Mouse (Mus musculus): ENCODE measurements around the gene Cfap206. TPM values are rescaled to one million over a fixed set of nuclear protein-coding genes. Genes with fewer than 3 reads are reported as not detected.

Cfap206 gene
- polyA plus RNA-seq, 1 experiment from 2014 or later = 0.12 TPM

- no peaks in the 10 kb centered on the region for H3K27me3 ChIP-seq
- ChIA-PET POLR2A (no interaction called here), CTCF (no interaction called here)
- in situ Hi-C loops (cut with MboI; ENCODE audit: low pct_unique_long_range_greater_than_20kb) = no loop called here
- TF ChIP-seq CTCF (IDR thresholded peaks at IDR 0.05) = no peak
- DNase-seq (ENCODE audit: low read depth, low spot score) (no peak), ATAC-seq (no peak)
Measured at GRCm38 (mm10) chr4:34720127-34720895, 9.7 kb downstream of the Cfap206 start.

- DNase-seq (ENCODE audit: low read depth, low spot score) = no peak
- ChIA-PET POLR2A (no interaction called here), CTCF (no interaction called here)
- ATAC-seq = no peak
- TF ChIP-seq CTCF (IDR thresholded peaks at IDR 0.05) = no peak
- H3K27me3 ChIP-seq = no peaks in the 10 kb centered on the region
- in situ Hi-C loops (cut with MboI; ENCODE audit: low pct_unique_long_range_greater_than_20kb) = no loop called here
Measured at GRCm38 (mm10) chr4:34719421-34719820, 10.6 kb downstream of the Cfap206 start.

- DNase-seq (ENCODE audit: low read depth, low spot score) (no peak), ATAC-seq (no peak)
- no peaks in the 10 kb centered on the region for H3K27me3 ChIP-seq
- CTCF ChIA-PET = no interaction called here
- in situ Hi-C loops (cut with MboI; ENCODE audit: low pct_unique_long_range_greater_than_20kb) = no loop called here
- POLR2A ChIA-PET = no interaction called here
- no peak for TF ChIP-seq CTCF (IDR thresholded peaks at IDR 0.05)
Measured at GRCm38 (mm10) chr4:34715062-34715461, 14.9 kb downstream of the Cfap206 start.

- no peak for TF ChIP-seq CTCF (IDR thresholded peaks at IDR 0.05)
- POLR2A ChIA-PET = no interaction called here
- CTCF ChIA-PET = interaction anchor here (1.1 kb wide), 1 partner anchor 9 kb away, joined by 3 read pairs; no protein-coding TSS in a partner anchor
- peaks cover 4% of the 10 kb centered on the region for H3K27me3 ChIP-seq
- in situ Hi-C loops (cut with MboI; ENCODE audit: low pct_unique_long_range_greater_than_20kb) = no loop called here
- ATAC-seq = no peak
- no peak for DNase-seq (ENCODE audit: low read depth, low spot score)
Measured at GRCm38 (mm10) chr4:34708127-34708526, 21.9 kb downstream of the Cfap206 start.

- no peak for ATAC-seq
- POLR2A ChIA-PET = no interaction called here
- H3K27me3 ChIP-seq = peaks cover 4% of the 10 kb centered on the region
- in situ Hi-C loops (cut with MboI; ENCODE audit: low pct_unique_long_range_greater_than_20kb) = no loop called here
- TF ChIP-seq CTCF (IDR thresholded peaks at IDR 0.05) = no peak
- no peak for DNase-seq (ENCODE audit: low read depth, low spot score)
- CTCF ChIA-PET = interaction anchor here (1.1 kb wide), 1 partner anchor 8 kb away, joined by 3 read pairs; no protein-coding TSS in a partner anchor
Measured at GRCm38 (mm10) chr4:34707248-34707647, 22.8 kb downstream of the Cfap206 start.

- POLR2A ChIA-PET = interaction anchor here (0.6 kb wide), 1 partner anchor 31 kb away, joined by 3 read pairs; no protein-coding TSS in a partner anchor
- TF ChIP-seq CTCF (IDR thresholded peaks at IDR 0.05) = no peak
- ATAC-seq = no peak
- no peak for DNase-seq (ENCODE audit: low read depth, low spot score)
- peaks cover 4% of the 10 kb centered on the region for H3K27me3 ChIP-seq
- in situ Hi-C loops (cut with MboI; ENCODE audit: low pct_unique_long_range_greater_than_20kb) = no loop called here
- CTCF ChIA-PET = no interaction called here
Measured at GRCm38 (mm10) chr4:34703029-34703428, 27.0 kb downstream of the Cfap206 start.

- H3K27me3 ChIP-seq = peaks cover 4% of the 10 kb centered on the region
- TF ChIP-seq CTCF (IDR thresholded peaks at IDR 0.05) = no peak
- in situ Hi-C loops (cut with MboI; ENCODE audit: low pct_unique_long_range_greater_than_20kb) = no loop called here
- POLR2A ChIA-PET = no interaction called here
- ATAC-seq (no peak), DNase-seq (ENCODE audit: low read depth, low spot score) (no peak)
- CTCF ChIA-PET = no interaction called here
Measured at GRCm38 (mm10) chr4:34702231-34702630, 27.8 kb downstream of the Cfap206 start.

- peaks cover 4% of the 10 kb centered on the region for H3K27me3 ChIP-seq
- POLR2A ChIA-PET = no interaction called here
- in situ Hi-C loops (cut with MboI; ENCODE audit: low pct_unique_long_range_greater_than_20kb) = no loop called here
- CTCF ChIA-PET = interaction anchor here (0.7 kb wide), 1 partner anchor 623 kb away, joined by 3 read pairs; no protein-coding TSS in a partner anchor
- DNase-seq (ENCODE audit: low read depth, low spot score) (no peak), ATAC-seq (no peak)
- peak; percentile 11 for TF ChIP-seq CTCF (IDR thresholded peaks at IDR 0.05)
Measured at GRCm38 (mm10) chr4:34701528-34701927, 28.5 kb downstream of the Cfap206 start.

- no peak for TF ChIP-seq CTCF (IDR thresholded peaks at IDR 0.05)
- no peak for DNase-seq (ENCODE audit: low read depth, low spot score)
- H3K27me3 ChIP-seq = peaks cover 3% of the 10 kb centered on the region
- CTCF ChIA-PET = no interaction called here
- in situ Hi-C loops (cut with MboI; ENCODE audit: low pct_unique_long_range_greater_than_20kb) = loop anchor here (25.0 kb wide), 1 partner anchor 224 kb away; no protein-coding TSS in a partner anchor
- POLR2A ChIA-PET = no interaction called here
- ATAC-seq = no peak
Measured at GRCm38 (mm10) chr4:34688021-34688420, 42.0 kb downstream of the Cfap206 start.

- no peak for TF ChIP-seq CTCF (IDR thresholded peaks at IDR 0.05)
- no peaks in the 10 kb centered on the region for H3K27me3 ChIP-seq
- DNase-seq (ENCODE audit: low read depth, low spot score) (peak; percentile 25), ATAC-seq (peak; percentile 96)
- ChIA-PET CTCF (no interaction called here), POLR2A (no interaction called here)
- in situ Hi-C loops (cut with MboI; ENCODE audit: low pct_unique_long_range_greater_than_20kb) = loop anchor here (25.0 kb wide), 1 partner anchor 225 kb away; no protein-coding TSS in a partner anchor
Measured at GRCm38 (mm10) chr4:34686874-34687567, 43.0 kb downstream of the Cfap206 start, which contains the start of gene Slc35a1. TSS of gene Slc35a1 (minus strand) at chr4:34687438.

GRCm38 (mm10) chr4:34680530-34680929 is 49.5 kb downstream of the Cfap206 start:
- peak; percentile 36 for TF ChIP-seq CTCF (IDR thresholded peaks at IDR 0.05)
- ChIA-PET POLR2A (no interaction called here), CTCF (interaction anchor here (0.9 kb wide), 1 partner anchor 11 kb away, joined by 3 read pairs; no protein-coding TSS in a partner anchor)
- H3K27me3 ChIP-seq = no peaks in the 10 kb centered on the region
- no peak for ATAC-seq
- DNase-seq (ENCODE audit: low read depth, low spot score) = no peak
- in situ Hi-C loops (cut with MboI; ENCODE audit: low pct_unique_long_range_greater_than_20kb) = loop anchor here (25.0 kb wide), 1 partner anchor 232 kb away; no protein-coding TSS in a partner anchor

Data from Patski (cell line).